Mouse (Mus musculus): ENCODE measurements around the gene Gbp6. TPM values are rescaled to one million over a fixed set of nuclear protein-coding genes. Genes with fewer than 3 reads are reported as not detected.
"Not testable (repeated sequence)": the region's sequence is repeated elsewhere in the genome, so short reads cannot be mapped to it uniquely, and the experiment has no call there.

Gbp6 gene
- 1 to 10 TPM in 1 of 2 experiments, under 1 TPM in 1; 0.43 to 1.1 TPM for total RNA-seq (2021)
- long read RNA-seq, experiment 1, partial matches to known transcripts: 1 of 1 reads
- long read RNA-seq, experiment 1, other reads (novel, unspliced or antisense): 0 of 1 reads
- long read RNA-seq, experiment 2: 0 reads

- peak; percentile 3 to 16 for DNase-seq (ENCODE audit: low spot score in 2 of 2)
These were observed at the start of gene Gbp6, which contains the start of gene Gm43302 for GRCm38 (mm10) chr5:105293226-105294165. Gbp6 (minus strand) TSS chr5:105293698. Gm43302 (minus strand) TSS chr5:105293695.

DNA sequence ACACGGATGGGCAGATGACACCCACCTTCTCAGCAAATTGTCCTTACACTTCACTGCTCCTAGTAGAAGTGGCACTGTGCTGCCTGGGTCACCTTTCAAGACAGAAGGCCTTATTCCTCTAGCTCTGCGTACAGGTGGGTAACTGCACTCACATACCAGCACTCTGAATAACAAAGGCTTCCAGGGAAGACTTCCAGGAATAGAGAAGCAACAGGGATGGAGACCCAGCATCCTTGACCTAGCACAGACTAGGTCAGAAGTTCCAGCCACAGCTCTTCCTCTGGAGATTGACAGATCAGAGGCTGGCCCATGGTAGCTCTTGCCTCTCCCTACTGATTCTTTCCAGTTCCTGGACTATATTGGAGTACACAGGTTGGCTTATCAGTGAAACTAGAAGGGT, 47.8 kb upstream of the Gbp6 start:
- no peak for DNase-seq (ENCODE audit: low spot score in 2 of 2)

GRCm38 (mm10) chr5:105322543-105322942, 29.0 kb upstream of the Gbp6 start:
- DNase-seq (ENCODE audit: low spot score in 2 of 2): peak in 1 of 2 experiments; percentile 41

- DNase-seq (ENCODE audit: low spot score in 2 of 2): no peak
These were observed 17.4 kb upstream of the Gbp6 start for GRCm38 (mm10) chr5:105310941-105311340.

- DNase-seq (ENCODE audit: low spot score in 2 of 2): not testable (repeated sequence)
These were observed 15.7 kb upstream of the Gbp6 start for GRCm38 (mm10) chr5:105309148-105309547.

GRCm38 (mm10) chr5:105306946-105307345, 13.4 kb upstream of the Gbp6 start:
- DNase-seq (ENCODE audit: low spot score in 2 of 2): not testable (repeated sequence)

DNA sequence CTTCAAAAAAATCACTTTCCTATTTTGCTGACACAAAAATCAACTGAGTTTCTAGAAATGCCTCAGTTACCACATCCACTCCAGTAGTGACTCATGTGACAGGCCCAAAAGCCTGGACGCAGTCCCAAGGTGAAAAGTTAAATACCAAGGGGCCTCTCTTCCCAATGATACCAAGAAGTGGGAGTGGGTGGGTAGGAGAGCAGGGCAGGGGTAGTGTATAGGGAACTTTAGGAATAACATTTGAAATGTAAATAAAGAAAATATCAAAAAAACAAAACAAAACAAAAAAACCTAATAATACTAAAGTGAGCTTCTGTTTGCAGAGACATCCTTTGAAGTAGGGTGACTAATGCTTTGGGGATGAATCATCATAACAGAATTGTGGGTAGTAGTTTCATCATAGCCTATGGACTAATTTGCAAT, 12.7 kb upstream of the Gbp6 start:
- no peak for DNase-seq (ENCODE audit: low spot score in 2 of 2)

GRCm38 (mm10) chr5:105305671-105306070, 12.2 kb upstream of the Gbp6 start:
- DNase-seq (ENCODE audit: low spot score in 2 of 2): not testable (repeated sequence)

DNA sequence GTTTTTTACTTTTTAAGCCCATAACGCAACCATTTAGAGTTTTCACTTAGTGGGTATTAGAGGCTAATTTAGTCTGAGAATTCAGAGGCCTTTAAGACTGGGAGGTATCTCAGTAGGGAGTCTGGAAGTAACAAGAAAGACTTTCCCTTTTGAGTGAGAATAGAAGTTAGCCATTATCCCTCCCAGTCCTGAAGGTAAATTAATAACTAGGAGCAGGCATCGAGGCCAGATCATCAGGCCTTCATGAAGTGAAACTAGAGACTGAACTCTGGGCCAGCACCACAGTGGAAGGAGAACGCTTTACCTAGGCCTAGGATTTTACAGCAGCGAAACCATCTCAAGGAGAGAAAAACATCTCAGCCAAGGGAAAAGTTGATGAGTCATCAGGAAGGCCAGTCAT, 8.5 kb upstream of the Gbp6 start:
- no peak for DNase-seq (ENCODE audit: low spot score in 2 of 2)

GRCm38 (mm10) chr5:105301531-105301930, 8.0 kb upstream of the Gbp6 start:
- DNase-seq (ENCODE audit: low spot score in 2 of 2): no peak

GRCm38 (mm10) chr5:105295746-105296145, 2.2 kb upstream of the Gbp6 start:
- DNase-seq (ENCODE audit: low spot score in 2 of 2): no peak

DNA sequence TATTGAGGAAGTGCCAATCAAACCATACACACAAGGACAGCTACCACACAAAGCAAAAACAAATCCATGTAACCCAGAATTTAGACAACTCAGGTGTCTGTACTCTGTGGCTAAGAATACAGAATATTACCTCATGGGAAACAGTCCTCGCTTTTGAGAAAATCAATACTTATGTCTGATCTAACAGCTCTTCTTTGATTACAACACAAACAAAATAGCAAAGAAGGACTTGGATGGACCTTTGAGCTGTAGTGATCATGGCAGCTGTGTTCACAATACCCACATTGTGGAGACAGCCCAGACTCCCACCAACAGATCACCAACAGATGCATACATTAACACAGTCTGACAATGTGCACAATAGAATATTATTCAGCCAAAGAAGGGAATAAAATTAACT, 1.0 kb downstream of the Gbp6 start:
- DNase-seq (ENCODE audit: low spot score in 2 of 2): no peak

GRCm38 (mm10) chr5:105290921-105291320, 2.6 kb downstream of the Gbp6 start:
- DNase-seq (ENCODE audit: low spot score in 2 of 2): not testable (repeated sequence)

DNA sequence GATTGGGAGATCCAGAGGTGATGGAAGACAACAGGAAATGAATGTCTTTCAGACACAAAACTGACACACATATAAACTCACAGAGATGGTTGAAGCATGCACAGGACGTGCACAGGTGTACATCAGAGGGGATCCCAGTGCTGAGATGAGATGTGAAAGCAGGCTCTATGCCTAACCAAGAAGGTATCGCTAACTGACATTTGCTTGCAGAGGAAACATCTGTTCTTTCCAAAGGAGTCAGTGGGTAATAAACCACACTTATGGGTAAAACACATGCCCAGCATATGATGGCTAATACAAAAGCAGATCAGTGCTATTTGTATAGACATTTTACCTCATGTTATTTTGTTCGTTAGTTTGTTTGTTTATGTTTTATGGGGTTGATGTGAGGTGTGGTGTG, 32.8 kb downstream of the Gbp6 start:
- not testable (repeated sequence) for DNase-seq (ENCODE audit: low spot score in 2 of 2)

DNA sequence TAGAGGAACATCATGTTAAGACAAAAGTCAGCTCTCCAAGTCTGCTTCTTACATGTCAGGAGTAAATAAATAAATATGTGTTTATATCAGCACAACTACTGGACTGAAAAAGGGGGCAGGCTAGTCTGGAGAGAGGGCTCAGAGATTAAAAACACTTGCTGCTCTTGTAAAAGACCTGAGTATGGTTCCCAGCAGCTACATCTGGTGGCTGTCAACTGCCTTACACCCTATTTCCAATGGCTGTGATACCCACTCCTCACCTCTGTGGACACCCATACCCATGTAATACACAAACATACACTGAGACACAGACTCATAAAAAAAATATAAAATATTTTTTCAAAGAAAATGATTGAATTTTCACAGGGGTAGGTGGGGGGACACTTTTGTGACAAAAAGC, 41.0 kb downstream of the Gbp6 start:
- no peak for DNase-seq (ENCODE audit: low spot score in 2 of 2)

DNA sequence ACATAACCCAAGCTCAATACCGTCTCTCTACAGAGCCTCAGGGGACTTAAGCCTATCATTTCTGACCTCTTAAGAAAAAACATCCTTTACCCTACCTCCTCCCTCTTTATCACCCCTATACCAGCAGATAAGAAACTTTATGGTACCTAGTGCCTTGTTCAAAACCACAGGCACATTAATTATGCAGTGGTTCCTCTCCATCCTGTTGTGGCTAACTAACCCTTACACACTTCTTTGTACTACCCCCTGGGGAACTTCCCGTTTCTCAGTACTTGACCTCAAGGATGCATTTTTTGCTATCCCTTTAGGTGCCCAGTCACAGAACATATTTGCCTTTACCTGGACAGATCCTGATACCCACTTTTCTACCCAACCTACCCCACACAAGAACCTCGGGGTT, 48.8 kb downstream of the Gbp6 start:
- DNase-seq (ENCODE audit: low spot score in 2 of 2): not testable (repeated sequence)

DNA sequence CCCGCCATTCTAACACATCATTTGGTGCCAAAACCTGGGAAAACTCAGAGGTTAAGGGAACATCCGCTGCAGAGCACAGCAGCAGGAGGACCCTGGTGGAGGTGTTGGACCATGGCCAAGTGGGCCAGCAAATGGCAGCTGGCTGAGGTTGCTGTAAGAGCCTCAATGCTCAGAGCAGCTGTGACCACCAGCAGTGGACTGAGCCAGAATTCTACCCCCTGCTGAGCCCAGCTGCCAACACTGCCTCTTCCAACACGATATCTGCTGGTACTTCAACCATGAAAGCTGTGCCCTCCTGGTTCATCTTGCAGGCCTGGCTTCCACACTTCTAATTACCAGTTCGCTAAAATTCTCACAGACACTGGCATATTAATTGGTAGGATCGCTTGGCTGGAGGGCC, 52.5 kb downstream of the Gbp6 start:
- not testable (repeated sequence) for DNase-seq (ENCODE audit: low spot score in 2 of 2)

- not testable (repeated sequence) for DNase-seq (ENCODE audit: low spot score in 2 of 2)
These were observed 53.9 kb downstream of the Gbp6 start, which contains the start of gene Gbp10 for GRCm38 (mm10) chr5:105239483-105240047. Gbp10 (minus strand) TSS chr5:105239533.

GRCm38 (mm10) chr5:105238402-105238801, 55.1 kb downstream of the Gbp6 start:
- not testable (repeated sequence) for DNase-seq (ENCODE audit: low spot score in 2 of 2)

DNA sequence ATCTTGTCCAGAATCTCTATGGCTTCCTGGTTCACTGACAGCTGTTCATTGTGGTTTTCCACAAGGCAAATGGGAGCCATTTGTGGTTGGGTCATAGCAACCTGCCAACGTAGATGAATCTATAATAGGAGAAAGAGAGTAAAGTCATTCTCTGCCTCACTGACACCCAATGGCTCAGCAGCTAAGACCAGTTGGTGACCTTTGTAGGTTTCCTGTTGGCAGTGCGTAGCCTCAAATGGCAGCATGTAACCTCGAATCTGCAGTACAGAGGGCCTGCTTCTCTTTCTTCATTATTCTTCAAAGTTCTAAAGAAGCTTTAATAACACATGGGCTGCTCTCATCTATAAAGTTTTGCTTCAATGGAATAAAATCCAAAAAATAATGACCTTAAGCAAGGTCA, 57.5 kb downstream of the Gbp6 start:
- DNase-seq (ENCODE audit: low spot score in 2 of 2): not testable (repeated sequence)

Measured in layer of hippocampus, postnatal 14 days (tissue).